Mouse (Mus musculus): ENCODE measurements around the gene Tnfrsf13c.

DNA sequence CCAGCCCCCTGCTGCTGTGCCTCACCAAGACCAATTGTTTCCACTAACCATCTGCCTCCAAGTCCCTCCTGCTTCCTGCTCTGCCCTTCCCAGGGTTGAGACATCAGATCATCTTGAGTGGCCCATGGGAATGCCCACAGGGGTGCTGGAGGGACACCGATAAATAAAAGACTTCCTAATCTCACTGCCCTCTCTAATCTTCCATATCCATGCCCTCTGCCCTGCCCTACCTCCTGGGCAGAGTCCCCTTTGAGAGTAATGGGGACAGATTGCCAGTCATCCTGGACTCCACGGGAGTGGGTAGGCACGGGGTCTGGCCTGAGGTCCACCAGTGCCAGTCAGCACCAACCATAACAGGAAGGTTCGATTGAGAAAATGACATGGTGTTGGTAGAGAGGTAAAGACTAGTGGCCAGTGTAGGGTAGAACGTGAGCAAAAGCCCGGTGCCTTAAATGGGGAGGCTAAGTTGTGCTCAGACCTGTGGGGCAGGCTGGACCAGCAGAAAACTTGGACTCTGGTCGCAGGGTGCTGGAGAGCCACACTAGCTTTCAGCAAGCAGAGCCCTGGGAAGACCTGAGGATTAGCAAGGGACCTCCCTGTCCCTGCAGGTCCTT, 540 bp upstream of the Tnfrsf13c start:
- TF ChIP-seq CTCF (IDR thresholded peaks at IDR 0.05; ENCODE audit: low read depth, low read length): no peak
- no peak for TF ChIP-seq POLR2A (IDR thresholded peaks at IDR 0.05; ENCODE audit: extremely low read depth, insufficient read depth, low read length)
